Mouse (Mus musculus) liver, postnatal 0 days (tissue): ENCODE measurements around the gene Kyat3. TPM values are rescaled to one million over a fixed set of nuclear protein-coding genes. Genes with fewer than 3 reads are reported as not detected.
"Not testable (repeated sequence)": the region's sequence is repeated elsewhere in the genome, so short reads cannot be mapped to it uniquely, and the experiment has no call there.

Source experiments
- ATAC-seq: fragments of 200-750 bp; cut with Nextera tagmentation; 2 replicates; pipeline ENCODE4 v1.8.0; 2017; ENCODE audit warnings: mild to moderate bottlenecking, moderate library complexity
- DNase-seq: peaks from one replicate; pipeline ENCODE4 v3.0.0-alpha.2; 2016
- H3K27ac ChIP-seq: fragments of 300-500 bp; sonication (generic); 2 replicates; pipeline ENCODE4 v1.5.1; 2014; ENCODE audit warnings: antibody characterized with exemption, moderate library complexity, mild to moderate bottlenecking, low read depth
- H3K27me3 ChIP-seq: fragments of 300-500 bp; sonication (generic); 2 replicates; pipeline ENCODE4 v1.6.1; 2014; ENCODE audit warnings: low read length, control low read depth, mixed read lengths; ENCODE audit not compliant: insufficient read depth
- H3K36me3 ChIP-seq: fragments of 300-500 bp; sonication (generic); replicated peaks from 2 replicates; pipeline ENCODE4 v1.6.1; 2014; ENCODE audit warnings: mild to moderate bottlenecking, control low read depth, low read length, moderate library complexity, mixed read lengths; ENCODE audit not compliant: insufficient read depth
- H3K4me1 ChIP-seq: fragments of 300-500 bp; sonication (generic); 2 replicates; pipeline ENCODE4 v1.6.1; 2014; ENCODE audit warnings: antibody characterized with exemption, mild to moderate bottlenecking, control low read depth; ENCODE audit not compliant: insufficient read depth
- H3K4me2 ChIP-seq: fragments of 300-500 bp; sonication (generic); 2 replicates; pipeline ENCODE4 v1.6.1; 2014; ENCODE audit warnings: low read depth, mild to moderate bottlenecking, low read length, moderate library complexity, mixed read lengths
- H3K4me3 ChIP-seq: fragments of 300-500 bp; sonication (generic); 2 replicates; pipeline ENCODE4 v1.5.1; 2014; ENCODE audit warnings: low read depth, low read length
- H3K9ac ChIP-seq: fragments of 300-500 bp; sonication (generic); replicated peaks from 2 replicates; pipeline ENCODE4 v1.6.1; 2014; ENCODE audit warnings: mild to moderate bottlenecking, moderate library complexity
- H3K9me3 ChIP-seq: fragments of 300-500 bp; sonication (generic); 2 replicates; pipeline ENCODE4 v1.6.1; 2016; ENCODE audit warnings: mild to moderate bottlenecking, control low read depth, low read length, mixed read lengths
- CTCF ChIP-seq: sonication (generic); IDR thresholded peaks from 2 replicates; pipeline ENCODE4 v1.5.1; 2016; ENCODE audit warnings: antibody characterized with exemption, low read depth
- EP300 ChIP-seq: IDR thresholded peaks from 2 replicates; pipeline ENCODE4 v1.6.1; 2016; ENCODE audit warnings: antibody characterized with exemption, low read depth, mild to moderate bottlenecking
- WGBS: fragments of 180-500 bp; shearing (Covaris S2); extraction: QIAGEN DNeasy Blood & Tissue Kit; methylation state at CpG from one replicate; pipeline ENCODE4 v1.1.7; 2014; ENCODE audit not compliant: insufficient replicate concordance; 5-methylcytosine and 5-hydroxymethylcytosine counted together
- polyA plus RNA-seq: library from polyadenylated mRNA; unstranded; fragments of >200 nt; fragmentation: Nextera tagmentation; extraction: Ambion mirVana; gene quantifications from 2 replicates; pipeline ENCODE4 v1.2.1, GENCODE M21; 2015

Gene Kyat3
- polyA plus RNA-seq, 1 experiment from 2014 or later: 186 TPM

DNA sequence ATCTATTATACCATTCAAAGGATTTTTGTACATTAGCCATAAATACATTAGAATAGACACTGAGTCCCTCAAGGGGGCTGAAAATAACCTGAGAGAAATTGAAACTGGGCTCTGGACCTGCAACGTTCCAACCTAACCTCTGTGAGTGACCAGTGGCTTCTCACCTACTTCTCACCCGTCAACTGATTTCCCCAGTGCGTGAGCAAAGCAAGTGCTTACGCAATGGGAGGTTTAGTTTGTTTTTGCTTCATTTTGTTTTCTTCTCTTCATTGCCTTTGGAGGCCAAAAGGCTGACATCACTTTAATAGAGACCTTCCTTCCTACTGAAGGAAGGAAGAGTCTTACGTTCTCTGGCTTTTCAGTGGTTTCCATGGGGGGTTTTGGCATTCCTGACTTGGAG is 10.5 kb downstream of the Kyat3 start:
- DNase-seq (peak; percentile 42), ATAC-seq (peak; percentile 56)
- Histone ChIP-seq H3K9me3 (no peaks in the 10 kb centered on the region), H3K9ac (no peak overlapping the region), H3K27ac (peak overlapping the region; percentile 77), H3K4me1 (peaks cover 7% of the 10 kb centered on the region; the same call in 1 of the 2 replicates), H3K36me3 (no peaks in the 10 kb centered on the region), H3K27me3 (no peaks in the 10 kb centered on the region), H3K4me3 (no peak overlapping the region), H3K4me2 (no peak overlapping the region)
- WGBS: 74% methylated on average over 5 of the region's 5 CpGs
- TF ChIP-seq EP300 (peak; percentile 66), CTCF (no peak)

DNA sequence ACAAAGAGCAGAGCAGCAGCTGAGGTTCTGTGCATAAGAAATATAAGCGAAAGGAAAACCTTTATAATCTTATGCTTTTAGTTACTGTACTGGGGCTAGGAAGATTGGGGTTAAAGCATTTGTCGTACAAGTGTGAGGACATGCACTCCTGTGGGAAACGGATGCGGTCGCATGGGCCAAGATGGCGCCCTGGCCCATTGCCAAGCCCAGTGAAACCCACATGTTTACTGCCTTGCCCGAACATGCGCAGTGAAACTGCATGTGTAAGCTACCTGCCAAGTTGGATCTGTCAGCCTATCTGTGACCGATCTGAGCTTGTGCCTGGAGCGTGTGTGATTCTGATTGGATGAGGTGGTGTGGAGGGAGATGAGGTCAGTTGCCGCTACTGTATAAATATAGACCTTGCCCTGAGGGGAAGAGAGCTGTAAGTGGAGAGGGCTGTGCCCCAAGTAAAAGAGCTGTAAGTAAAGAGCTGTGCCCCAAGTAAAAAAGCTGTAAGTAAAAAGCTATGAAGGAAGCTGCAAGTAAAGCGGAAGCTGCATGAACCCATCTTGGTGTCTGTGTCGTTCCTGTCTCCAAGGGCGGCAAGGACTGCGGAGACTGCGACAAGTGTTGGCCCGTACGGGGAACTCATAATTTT is 11.7 kb downstream of the Kyat3 start:
- H3K27me3 ChIP-seq, H3K9me3 ChIP-seq, H3K4me1 ChIP-seq, H3K4me2 ChIP-seq, H3K4me3 ChIP-seq, H3K9ac ChIP-seq, H3K36me3 ChIP-seq: not testable (repeated sequence)
- peak overlapping the region; percentile 77 for H3K27ac ChIP-seq
- peak; percentile 58 for DNase-seq
- peak; percentile 16; the same call in 1 of the 2 replicates for ATAC-seq
- 84% methylated on average over 18 of the region's 18 CpGs for WGBS

DNA sequence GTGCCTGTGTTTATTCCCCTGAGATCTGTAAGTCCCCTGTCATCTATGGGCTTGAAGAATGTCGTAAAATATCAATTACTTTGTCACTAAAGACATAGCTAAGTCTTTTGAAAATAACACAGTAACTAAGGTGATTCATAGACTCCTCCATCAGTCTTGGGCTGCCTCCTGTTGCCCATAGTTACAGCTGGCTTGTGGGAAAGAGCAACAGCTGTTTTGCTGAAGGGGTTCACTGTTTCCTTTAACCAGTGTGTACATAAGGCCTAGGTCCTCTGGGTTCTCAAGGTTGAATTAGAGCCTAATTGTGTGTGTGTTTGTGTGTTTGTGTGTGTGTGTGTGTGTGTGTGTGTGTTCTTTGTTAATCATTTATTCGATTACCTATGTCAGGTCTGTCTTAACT is 24.6 kb downstream of the Kyat3 start:
- Histone ChIP-seq H3K9ac (no peak overlapping the region), H3K27ac (no peak overlapping the region), H3K36me3 (peaks cover 45% of the 10 kb centered on the region), H3K4me1 (no peaks in the 10 kb centered on the region), H3K4me3 (no peak overlapping the region), H3K27me3 (no peaks in the 10 kb centered on the region), H3K4me2 (no peak overlapping the region), H3K9me3 (no peaks in the 10 kb centered on the region)
- no peak for ATAC-seq
- TF ChIP-seq EP300 (no peak), CTCF (no peak)
- no peak for DNase-seq
- 74% methylated on average over 2 of the region's 2 CpGs for WGBS

DNA sequence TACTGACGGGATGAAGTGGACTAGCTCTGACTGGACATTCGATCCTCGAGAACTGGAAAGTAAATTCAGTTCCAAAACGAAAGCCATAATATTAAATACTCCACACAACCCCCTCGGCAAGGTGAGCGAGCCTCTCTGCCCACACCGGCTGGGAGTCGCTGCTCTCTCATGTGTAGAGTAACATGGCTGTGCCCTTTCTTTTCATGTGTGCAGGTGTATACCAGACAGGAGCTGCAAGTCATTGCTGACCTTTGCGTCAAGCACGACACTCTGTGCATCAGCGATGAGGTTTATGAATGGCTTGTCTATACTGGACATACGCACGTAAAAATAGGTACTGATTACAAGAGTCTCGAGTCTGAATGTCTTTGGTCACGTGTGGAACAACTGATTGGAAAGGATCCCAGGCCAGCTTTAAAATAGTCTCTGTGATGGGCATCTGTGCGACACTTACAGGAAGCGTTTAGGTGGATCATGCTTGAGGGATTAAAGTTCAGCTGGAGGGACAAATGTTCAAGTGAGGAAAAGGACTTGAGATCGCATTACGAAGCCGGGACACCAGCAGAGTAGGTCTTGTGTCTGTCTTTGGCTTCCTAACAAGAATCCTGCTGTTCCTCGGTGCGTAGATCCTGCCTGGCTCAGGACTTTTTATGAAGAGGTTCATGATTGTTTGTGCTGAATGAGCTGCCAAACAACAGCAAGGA is 25.3 kb downstream of the Kyat3 start:
- no peak overlapping the region for H3K4me2 ChIP-seq
- H3K36me3 ChIP-seq: peaks cover 42% of the 10 kb centered on the region
- TF ChIP-seq EP300: no peak
- H3K27ac ChIP-seq: no peak overlapping the region
- H3K9me3 ChIP-seq: no peaks in the 10 kb centered on the region
- no peak for ATAC-seq
- no peaks in the 10 kb centered on the region for H3K27me3 ChIP-seq
- no peak for DNase-seq
- H3K4me1 ChIP-seq: no peaks in the 10 kb centered on the region
- 86% methylated on average over 22 of the region's 22 CpGs for whole genome bisulfite sequencing
- H3K4me3 ChIP-seq: no peak overlapping the region
- H3K9ac ChIP-seq: no peak overlapping the region

DNA sequence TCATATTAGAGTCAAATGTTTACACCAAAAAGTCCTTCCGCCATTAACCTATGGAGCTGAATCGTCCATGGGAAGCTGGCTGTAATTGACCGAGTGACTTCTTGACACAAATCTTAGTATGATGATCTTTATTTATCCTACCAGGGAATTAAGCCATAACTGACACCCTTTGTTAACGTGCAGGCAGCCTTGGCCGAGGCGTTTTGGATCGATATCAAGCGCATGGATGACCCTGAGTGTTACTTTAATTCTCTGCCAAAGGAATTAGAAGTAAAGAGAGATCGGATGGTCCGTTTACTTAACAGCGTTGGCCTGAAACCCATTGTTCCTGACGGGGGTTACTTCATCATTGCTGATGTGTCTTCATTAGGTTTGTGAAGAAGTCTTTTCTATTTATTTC is 33.4 kb downstream of the Kyat3 start:
- peaks cover 8% of the 10 kb centered on the region for H3K36me3 ChIP-seq
- no peak overlapping the region for H3K9ac ChIP-seq
- no peak overlapping the region for H3K4me2 ChIP-seq
- no peaks in the 10 kb centered on the region for H3K9me3 ChIP-seq
- no peak for ATAC-seq
- no peak overlapping the region for H3K27ac ChIP-seq
- no peak for DNase-seq
- no peak for TF ChIP-seq EP300
- H3K4me1 ChIP-seq: no peaks in the 10 kb centered on the region
- WGBS: 83% methylated on average over 12 of the region's 12 CpGs
- no peak overlapping the region for H3K4me3 ChIP-seq
- no peaks in the 10 kb centered on the region for H3K27me3 ChIP-seq

DNA sequence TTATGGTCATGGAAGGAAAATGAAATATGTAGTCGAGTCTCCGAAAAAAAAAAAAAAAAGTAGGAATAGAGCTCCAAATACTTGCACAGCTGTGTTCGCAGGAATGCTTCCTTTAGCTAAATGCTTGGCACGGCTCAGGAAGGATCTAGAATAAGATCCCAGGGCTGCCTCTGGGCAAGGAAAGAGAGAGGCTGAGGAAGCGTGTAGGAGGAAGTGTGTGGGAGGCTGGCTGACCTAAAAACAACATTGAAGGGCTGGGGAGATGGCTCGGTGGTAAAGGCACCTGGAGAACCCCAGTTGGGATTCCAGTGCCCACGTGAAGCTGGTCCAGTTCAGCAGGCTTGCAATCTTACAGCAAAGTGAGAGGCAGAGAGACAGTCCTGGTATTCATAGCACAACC is 40.0 kb downstream of the Kyat3 start:
- TF ChIP-seq CTCF (no peak), EP300 (no peak)
- Histone ChIP-seq H3K36me3 (no peaks in the 10 kb centered on the region), H3K9me3 (no peaks in the 10 kb centered on the region), H3K27ac (no peak overlapping the region; the same call in 1 of the 2 replicates), H3K27me3 (no peaks in the 10 kb centered on the region), H3K4me1 (no peaks in the 10 kb centered on the region), H3K9ac (no peak overlapping the region), H3K4me3 (no peak overlapping the region), H3K4me2 (no peak overlapping the region)
- ATAC-seq (no peak), DNase-seq (no peak)
- 61% methylated on average over 7 of the region's 7 CpGs for WGBS
